Comparison of ENCODE assay signal across 8 mouse cellular contexts in genomic region chr10:4333319-4333718, GRCm38 (mm10). TPM values are rescaled to one million over a fixed set of nuclear protein-coding genes. Genes with fewer than 3 reads are reported as not detected.
A peak's percentile ranks its signal among the peaks of the same experiment; 100 is the strongest.
DNase-seq lines count a peak whose midpoint lies in the region; ATAC-seq lines count a peak whose summit lies in the region.

No protein-coding gene starts in this region.

- no peaks in the 10 kb centered on the region for H3K27me3 ChIP-seq in intestine, embryonic 14.5 days (replicated peaks; ENCODE audit: control insufficient read depth, insufficient read depth, low read length)
- no peaks in the 10 kb centered on the region for H3K27me3 ChIP-seq in limb, embryonic 13.5 days
- no peaks in the 10 kb centered on the region for H3K27me3 ChIP-seq in midbrain, embryonic 12.5 days

- no peaks in the 10 kb centered on the region for H3K9me3 ChIP-seq in intestine, embryonic 14.5 days (ENCODE audit: control insufficient read depth, low read length)
- no peaks in the 10 kb centered on the region for H3K9me3 ChIP-seq in limb, embryonic 13.5 days
- no peaks in the 10 kb centered on the region for H3K9me3 ChIP-seq in midbrain, embryonic 12.5 days

- H3K4me3 ChIP-seq in intestine, embryonic 14.5 days (ENCODE audit: low read depth, low read length), result no peak overlapping the region
- peak overlapping the region; percentile 42; the same call in 1 of the 2 replicates for H3K4me3 ChIP-seq in limb, embryonic 13.5 days
- no peak overlapping the region for H3K4me3 ChIP-seq in midbrain, embryonic 12.5 days

- WGBS in intestine, embryonic 14.5 days, result 19% methylated on average over 8 of the region's 8 CpGs
- WGBS in limb, embryonic 13.5 days, result 11% methylated on average over 8 of the region's 8 CpGs
- 4% methylated on average over 8 of the region's 8 CpGs for WGBS in midbrain, embryonic 12.5 days

- no peak overlapping the region for H3K9ac ChIP-seq in intestine, embryonic 14.5 days (ENCODE audit: low read length)
- H3K9ac ChIP-seq in limb, embryonic 13.5 days, result no peak overlapping the region
- H3K9ac ChIP-seq in midbrain, embryonic 12.5 days (replicated peaks), result no peak overlapping the region

- H3K4me2 ChIP-seq in intestine, embryonic 14.5 days (ENCODE audit: low read length), result peak overlapping the region; percentile 73
- peak overlapping the region; percentile 70 for H3K4me2 ChIP-seq in limb, embryonic 13.5 days (replicated peaks)
- H3K4me2 ChIP-seq in midbrain, embryonic 12.5 days (replicated peaks), result peak overlapping the region; percentile 54

- no peaks in the 10 kb centered on the region for H3K36me3 ChIP-seq in intestine, embryonic 14.5 days (ENCODE audit: control insufficient read depth, insufficient read depth, low read length)
- no peaks in the 10 kb centered on the region for H3K36me3 ChIP-seq in limb, embryonic 13.5 days
- no peaks in the 10 kb centered on the region for H3K36me3 ChIP-seq in midbrain, embryonic 12.5 days

- peak; percentile 48 for DNase-seq in urinary bladder, postnatal 25 days (ENCODE audit: low spot score)
- DNase-seq in urinary bladder, adult 2 months (ENCODE audit: low spot score), result no peak
- DNase-seq in cerebellum, postnatal 36 days, result peak; percentile 56 to 62
- peak; percentile 62 for DNase-seq in gastrocnemius, postnatal 14 days
- peak; percentile 78 for DNase-seq in intestine, embryonic 14.5 days (ENCODE audit: low spot score)
- peak; percentile 65 for DNase-seq in thymus, postnatal 0 days (ENCODE audit: low spot score)

- peaks cover 11% of the 10 kb centered on the region; the same call in 1 of the 2 replicates for H3K4me1 ChIP-seq in intestine, embryonic 14.5 days (replicated peaks; ENCODE audit: control insufficient read depth, insufficient read depth, low read length)
- H3K4me1 ChIP-seq in limb, embryonic 13.5 days, result peaks cover 9% of the 10 kb centered on the region
- 0 out of 2 replicates have a peak, but pooled peaks cover 2% of the 10 kb centered on the region for H3K4me1 ChIP-seq in midbrain, embryonic 12.5 days

- intact Hi-C loops in gastrocnemius, postnatal 14 days (cut with DNase I; ENCODE audit: low total_unique reads), result loop anchor here (10.0 kb wide), 1 partner anchor 249 kb away; no protein-coding TSS in a partner anchor

- no peak overlapping the region; the same call in 1 of the 2 replicates for H3K27ac ChIP-seq in intestine, embryonic 14.5 days (ENCODE audit: low read depth)
- no peak overlapping the region for H3K27ac ChIP-seq in limb, embryonic 13.5 days
- H3K27ac ChIP-seq in midbrain, embryonic 12.5 days (replicated peaks), result no peak overlapping the region

- no peak for ATAC-seq in intestine, embryonic 14.5 days (replicated peaks; ENCODE audit: low FRiP score, low TSS enrichment, low read depth)
- ATAC-seq in limb, embryonic 13.5 days (ENCODE audit: low FRiP score, low read depth), result 0 out of 2 replicates have a peak, but pooled peaks have one; percentile 25
- peak; percentile 42; the same call in 1 of the 2 replicates for ATAC-seq in midbrain, embryonic 12.5 days (ENCODE audit: low FRiP score, low read depth)

RNA-seq across cellular contexts. Expression of gene Zbtb2, which starts 54.6 kb away (rescaled TPM):
- polyA plus RNA-seq in urinary bladder, adult 2 months (2012; rRNA removed), result 8.4 and 9.6 TPM in 2 replicates
- 1 to 10 TPM; 4.2 to 4.5 TPM for total RNA-seq in gastrocnemius, postnatal 14 days (2021)
- 13.0 and 14.4 TPM in 2 replicates for polyA plus RNA-seq in intestine, embryonic 14.5 days (2014; fragmentation: Nextera tagmentation; extraction: Ambion mirVana)
- polyA plus RNA-seq in limb, embryonic 13.5 days (2015; fragmentation: Nextera tagmentation; extraction: Ambion mirVana), result 14.6 and 16.4 TPM in 2 replicates
- polyA plus RNA-seq in midbrain, embryonic 12.5 days (2016; fragmentation: Nextera tagmentation; extraction: Ambion mirVana), result 23.3 and 23.4 TPM in 2 replicates
- 21.0 and 21.2 TPM in 2 replicates for polyA plus RNA-seq in thymus, postnatal 0 days (2015; fragmentation: Nextera tagmentation; extraction: Ambion mirVana)
